Mouse (Mus musculus): ENCODE measurements around the gene Zfp30.

- TF ChIP-seq POLR2A (IDR thresholded peaks at IDR 0.05; ENCODE audit: borderline replicate concordance, low read depth, low read length) = no peak
- no peak for TF ChIP-seq CTCF (IDR thresholded peaks at IDR 0.05; ENCODE audit: low read depth, low read length)
Measured at GRCm38 (mm10) chr7:29773503-29773902, 10.3 kb upstream of the Zfp30 start.
